Mouse (Mus musculus) kidney, postnatal 4 days (tissue): ENCODE results near the gene Myf5.

ENCODE experiments used
- DNase-seq, 2 experiments: peaks; one replicate each; pipeline ENCODE4 v3.0.0; 2021; ENCODE audit warnings: mixed read lengths in 2 of 2

Gene Myf5

GRCm38 (mm10) chr10:107485870-107486269, at the start of gene Myf5:
Myf5 (minus strand) TSS chr10:107486134.
- no peak for DNase-seq

DNA sequence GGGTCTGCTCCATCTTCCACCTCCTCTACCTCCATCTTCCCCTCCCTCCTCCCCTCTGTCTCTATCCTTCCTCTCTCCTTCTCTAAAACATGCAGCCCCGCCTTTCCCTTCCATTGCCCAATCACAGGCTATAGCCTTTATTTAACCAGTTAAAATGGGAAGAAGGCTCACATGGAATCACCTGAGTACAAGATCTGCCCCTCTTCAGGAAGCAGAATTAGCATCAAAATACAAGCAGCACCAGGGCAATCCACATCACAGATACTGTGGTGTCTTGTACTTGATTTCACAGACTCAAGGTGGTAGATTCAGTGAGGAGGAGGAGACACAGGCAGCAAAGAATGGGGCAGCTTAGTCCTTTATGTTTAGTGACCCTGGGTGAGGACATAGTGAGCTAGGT, 42.8 kb upstream of the Myf5 start:
- DNase-seq: no peak

GRCm38 (mm10) chr10:107519216-107519615, 33.3 kb upstream of the Myf5 start:
- DNase-seq: no peak

GRCm38 (mm10) chr10:107516641-107517040, 30.7 kb upstream of the Myf5 start:
- peak; percentile 9 to 22 for DNase-seq

DNA sequence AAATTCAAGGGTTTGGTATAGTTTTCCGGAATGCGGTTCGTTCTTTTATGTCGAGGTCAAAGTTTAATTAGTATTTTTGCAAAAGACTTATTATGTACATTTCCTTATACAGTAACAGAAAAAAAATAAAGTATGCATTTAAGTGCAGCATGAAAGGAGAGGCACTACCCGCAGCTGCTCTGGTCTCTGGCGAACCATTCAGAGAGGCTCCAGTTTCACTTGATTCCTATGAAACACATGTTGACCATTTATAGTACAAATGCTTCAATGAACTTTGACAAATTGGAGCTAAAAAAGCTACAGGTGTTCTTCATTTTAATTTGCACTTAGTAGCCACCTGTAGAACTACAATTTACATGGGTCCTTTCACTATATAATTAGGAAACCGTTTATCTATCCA, 28.8 kb upstream of the Myf5 start:
- no peak for DNase-seq

GRCm38 (mm10) chr10:107506397-107506796, 20.5 kb upstream of the Myf5 start:
- DNase-seq: no peak

DNA sequence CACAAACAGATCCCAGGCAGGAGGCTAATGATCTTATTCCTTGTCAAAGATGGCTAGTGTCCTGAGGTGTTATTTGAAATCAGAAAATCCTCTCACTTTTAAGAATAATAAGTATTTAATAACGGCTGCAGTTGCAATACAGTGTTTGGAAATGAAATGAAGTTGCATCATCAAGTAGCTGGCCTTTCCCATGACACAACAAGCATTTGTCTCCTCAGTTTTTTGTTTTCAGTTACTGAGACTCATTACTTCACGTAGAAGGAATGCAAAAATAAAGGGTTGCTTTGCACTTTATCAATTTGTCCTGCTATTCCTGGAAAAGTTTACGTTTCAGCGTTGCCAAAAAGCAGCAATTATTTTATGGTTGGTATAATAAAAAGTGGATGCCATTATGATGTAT, 17.5 kb upstream of the Myf5 start:
- DNase-seq: no peak

GRCm38 (mm10) chr10:107502193-107502592, 16.3 kb upstream of the Myf5 start:
- DNase-seq: no peak

DNA sequence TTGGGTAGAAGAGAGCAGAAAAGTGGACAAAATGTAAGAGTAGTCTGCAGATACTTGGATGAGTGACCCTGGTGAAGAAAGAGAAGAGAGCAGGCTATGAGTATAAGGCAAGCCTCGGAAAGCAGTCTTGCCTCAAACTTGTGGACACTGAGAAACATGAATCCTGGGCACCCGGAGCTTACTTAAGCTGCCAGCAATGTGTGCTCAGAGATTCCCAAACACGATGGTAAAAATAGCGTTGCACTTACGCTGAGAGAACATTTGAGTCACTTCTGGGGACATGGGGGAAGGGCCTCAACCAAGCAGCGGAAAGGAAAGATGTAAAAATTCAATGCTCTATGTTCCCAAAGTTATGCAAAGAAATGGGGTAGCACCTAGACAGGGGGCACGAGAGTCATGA, 13.7 kb upstream of the Myf5 start:
- no peak for DNase-seq

DNA sequence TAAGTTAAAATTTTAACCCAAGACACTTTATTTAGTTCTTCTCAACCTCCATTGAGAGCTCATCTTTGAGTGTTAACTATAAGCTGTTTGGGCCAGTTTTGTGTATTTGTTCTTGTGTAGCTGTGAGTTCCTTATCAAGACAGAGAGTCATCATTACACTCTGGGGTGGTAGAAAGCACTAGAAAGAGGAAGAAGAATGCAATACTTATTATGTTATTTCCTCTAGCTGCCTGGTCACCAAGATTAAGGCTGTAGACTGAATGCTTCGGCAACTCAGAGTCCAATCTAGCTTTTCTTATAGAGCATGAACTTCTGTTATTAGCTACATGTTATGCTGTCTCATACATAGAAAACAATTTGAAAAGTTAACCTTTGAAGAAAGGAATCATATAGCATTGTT, 10.5 kb upstream of the Myf5 start:
- DNase-seq: no peak

GRCm38 (mm10) chr10:107494568-107494967, 8.6 kb upstream of the Myf5 start, which contains the start of gene Myf6:
Myf6 (minus strand) TSS chr10:107494737.
- no peak for DNase-seq

- DNase-seq: no peak
These were observed 7.9 kb upstream of the Myf5 start for GRCm38 (mm10) chr10:107493580-107494474.

DNA sequence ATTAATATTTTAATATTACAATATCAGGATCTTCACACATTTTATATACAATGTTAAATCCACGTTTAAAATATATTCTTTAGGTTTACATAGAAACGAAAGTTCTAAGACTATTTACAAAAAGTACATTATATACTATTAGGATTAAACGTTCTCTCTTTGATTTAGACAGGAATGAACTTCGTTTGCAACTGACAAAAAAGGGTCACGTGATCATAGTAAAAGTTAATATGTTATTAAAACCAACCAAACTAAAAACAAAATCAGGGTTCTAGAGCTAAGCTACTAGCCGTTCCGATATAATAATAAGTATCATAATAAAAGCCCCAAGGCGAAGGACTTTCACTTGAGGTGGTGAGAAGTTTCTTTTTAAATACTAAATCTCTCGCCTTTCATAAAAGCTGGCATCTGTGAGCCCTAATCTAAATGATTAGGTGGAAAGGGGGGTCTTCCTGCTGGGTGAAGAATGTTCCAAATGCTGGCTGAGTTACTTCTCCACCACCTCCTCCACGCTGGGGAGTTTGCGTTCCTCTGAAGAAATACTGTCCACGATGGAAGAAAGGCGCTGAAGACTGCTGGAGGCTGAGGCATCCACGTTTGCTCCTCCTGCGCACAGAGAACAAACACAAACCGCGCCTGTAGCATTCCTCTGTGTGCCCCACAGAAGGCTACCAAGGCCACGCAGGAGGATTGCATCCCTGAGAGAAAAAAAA, 7.1 kb upstream of the Myf5 start:
- no peak for DNase-seq

- DNase-seq: no peak
These were observed 2.9 kb upstream of the Myf5 start for GRCm38 (mm10) chr10:107488654-107489315.

GRCm38 (mm10) chr10:107486770-107487169, 836 bp upstream of the Myf5 start:
- peak; percentile 17 to 20 for DNase-seq

DNA sequence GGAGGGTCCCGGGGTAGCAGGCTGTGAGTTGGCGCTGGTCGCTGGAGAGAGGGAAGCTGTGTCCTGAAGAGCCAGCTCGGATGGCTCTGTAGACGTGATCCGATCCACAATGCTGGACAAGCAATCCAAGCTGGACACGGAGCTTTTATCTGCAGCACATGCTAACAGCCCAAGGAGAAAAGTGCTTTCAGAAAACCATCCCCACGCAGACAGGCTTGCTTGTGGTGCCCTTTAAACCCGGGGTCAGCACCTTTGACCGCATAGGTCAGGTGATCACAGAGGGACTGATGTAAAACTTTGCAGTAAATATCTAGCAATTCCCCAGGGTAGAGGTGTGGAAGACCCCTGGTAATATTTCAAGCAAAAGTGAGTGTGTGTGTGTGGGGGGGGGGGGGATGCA, 1.9 kb downstream of the Myf5 start:
- DNase-seq: peak in 1 of 2 experiments; percentile 12

DNA sequence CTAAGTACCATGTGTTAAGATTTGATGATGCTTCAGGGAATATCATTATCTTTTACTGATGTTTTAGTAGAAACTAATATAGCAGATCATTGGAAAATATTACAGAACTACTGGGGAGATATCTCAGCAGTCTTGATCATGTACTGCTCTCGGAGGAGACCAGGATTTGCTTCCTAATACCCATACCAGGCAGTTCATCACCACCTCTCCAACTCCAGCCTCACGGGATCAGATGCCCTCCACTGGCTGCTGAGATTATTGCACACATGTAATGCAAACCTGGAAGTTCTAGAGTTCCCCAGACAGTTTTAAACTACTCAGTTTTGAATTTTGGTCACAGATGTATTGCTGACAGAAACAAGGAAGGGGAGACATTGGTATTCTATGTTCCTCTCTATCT, 12.4 kb downstream of the Myf5 start:
- DNase-seq: no peak

- DNase-seq: no peak
These were observed 14.2 kb downstream of the Myf5 start for GRCm38 (mm10) chr10:107471712-107472111.

- no peak for DNase-seq
These were observed 18.1 kb downstream of the Myf5 start for GRCm38 (mm10) chr10:107467819-107468218.

DNA sequence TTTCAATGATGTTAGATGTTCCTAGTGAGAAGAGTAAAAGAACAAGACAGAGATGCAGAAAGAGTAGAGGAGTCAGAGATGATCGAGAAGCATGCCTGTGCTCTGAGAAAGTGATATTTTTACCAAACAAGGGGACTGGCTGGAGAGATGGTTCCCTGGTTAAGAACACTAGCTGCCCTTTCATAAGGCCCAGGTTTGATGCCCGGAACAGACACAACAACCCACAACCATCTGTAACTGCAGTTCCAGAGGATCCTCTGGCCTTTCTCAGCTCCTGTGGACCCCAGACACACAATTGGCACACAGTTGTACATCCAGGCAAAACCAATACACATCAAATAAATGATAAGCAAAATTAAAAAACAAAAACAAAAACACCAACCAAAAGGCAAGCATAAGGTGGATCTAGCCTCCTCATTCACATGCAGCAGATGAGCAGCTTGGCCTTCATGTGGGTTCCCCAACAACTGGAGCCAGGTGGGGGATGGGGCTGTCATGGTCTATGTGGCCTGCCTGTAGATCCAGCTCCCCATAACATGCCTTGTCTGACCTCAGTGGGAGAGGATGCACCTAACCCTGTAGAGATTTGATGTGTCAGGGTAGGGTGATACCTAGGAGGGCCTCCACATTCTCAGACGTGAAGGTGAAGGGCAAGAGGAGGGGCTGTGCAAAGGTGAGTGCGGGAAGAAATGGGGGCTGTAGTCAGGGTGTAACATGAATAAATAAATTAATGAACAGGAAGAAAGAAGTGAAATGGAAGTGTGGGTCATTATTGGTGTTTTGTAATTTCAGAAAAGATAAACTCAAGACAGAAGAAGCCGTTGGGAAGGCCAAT, 36.2 kb downstream of the Myf5 start:
- no peak for DNase-seq

DNA sequence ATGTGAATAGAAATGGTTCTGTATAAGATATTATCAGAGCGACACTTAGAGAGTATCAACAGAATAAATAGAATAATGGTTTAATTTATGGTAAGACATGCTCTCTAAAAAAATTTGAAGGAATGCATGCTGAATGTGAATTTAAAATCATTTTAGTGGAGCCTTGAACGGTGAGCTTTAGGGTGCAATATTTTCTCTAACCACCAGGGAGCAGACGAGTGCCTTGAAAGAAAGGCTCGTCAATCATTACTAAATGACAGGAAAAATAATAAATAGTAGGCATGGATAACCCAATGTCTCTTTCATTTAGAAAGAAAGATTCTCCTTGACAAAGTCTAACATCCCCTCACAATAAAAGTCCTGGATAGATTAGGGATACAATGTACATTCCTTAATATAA, 43.2 kb downstream of the Myf5 start:
- peak; percentile 11 to 16 for DNase-seq

- no peak for DNase-seq
These were observed 49.0 kb downstream of the Myf5 start for GRCm38 (mm10) chr10:107436967-107437366.
